Mouse (Mus musculus) T-helper 1 cell (primary cell): Measurements from ENCODE around the gene Cysltr2.

Experiments used
- in situ Hi-C: fragments of 300-600 bp; cut with MboI, MseI; formaldehyde crosslinking; loops from one replicate; pipeline ENCODE4 v1.15.1; 2025; ENCODE audit warnings: high pct_unique_total_duplicates

Gene Cysltr2

GRCm38 (mm10) chr14:73048937-73049336, at the start of gene Cysltr2:
Gene Cysltr2, minus strand, starts transcription at chr14:73049114.
- in situ Hi-C loops, result no loop called here

- in situ Hi-C loops, result loop anchor here (5.0 kb wide), 2 partner anchors 98 to 723 kb away; no protein-coding TSS in a partner anchor
Measured at GRCm38 (mm10) chr14:73094802-73095550, 46.1 kb upstream of the Cysltr2 start.

GRCm38 (mm10) chr14:73092871-73093270, 44.0 kb upstream of the Cysltr2 start:
- in situ Hi-C loops, result no loop called here

GRCm38 (mm10) chr14:73088224-73088623, 39.3 kb upstream of the Cysltr2 start:
- in situ Hi-C loops, result no loop called here

- in situ Hi-C loops, result no loop called here
Measured at GRCm38 (mm10) chr14:73087746-73088145, 38.8 kb upstream of the Cysltr2 start.

- in situ Hi-C loops, result no loop called here
Measured at GRCm38 (mm10) chr14:73087247-73087646, 38.3 kb upstream of the Cysltr2 start.

GRCm38 (mm10) chr14:73086425-73086824, 37.5 kb upstream of the Cysltr2 start:
- in situ Hi-C loops, result no loop called here

- in situ Hi-C loops, result no loop called here
Measured at GRCm38 (mm10) chr14:73083563-73083962, 34.6 kb upstream of the Cysltr2 start.

- in situ Hi-C loops, result no loop called here
Measured at GRCm38 (mm10) chr14:73064460-73064859, 15.5 kb upstream of the Cysltr2 start.

GRCm38 (mm10) chr14:73058755-73059154, 9.8 kb upstream of the Cysltr2 start:
- in situ Hi-C loops, result no loop called here

- in situ Hi-C loops, result no loop called here
Measured at GRCm38 (mm10) chr14:73057764-73058163, 8.8 kb upstream of the Cysltr2 start.

GRCm38 (mm10) chr14:73056813-73057212, 7.9 kb upstream of the Cysltr2 start:
- in situ Hi-C loops, result no loop called here

- in situ Hi-C loops, result no loop called here
Measured at GRCm38 (mm10) chr14:73045199-73045928, 3.5 kb downstream of the Cysltr2 start.

GRCm38 (mm10) chr14:73041689-73042088, 7.2 kb downstream of the Cysltr2 start:
- in situ Hi-C loops, result no loop called here

- in situ Hi-C loops, result no loop called here
Measured at GRCm38 (mm10) chr14:73033290-73033689, 15.6 kb downstream of the Cysltr2 start.

- in situ Hi-C loops, result no loop called here
Measured at GRCm38 (mm10) chr14:73031218-73031617, 17.7 kb downstream of the Cysltr2 start.

GRCm38 (mm10) chr14:73017272-73017671, 31.6 kb downstream of the Cysltr2 start:
- in situ Hi-C loops, result no loop called here

GRCm38 (mm10) chr14:73015386-73015785, 33.5 kb downstream of the Cysltr2 start:
- in situ Hi-C loops, result no loop called here

- in situ Hi-C loops, result no loop called here
Measured at GRCm38 (mm10) chr14:73013723-73014544, 35.0 kb downstream of the Cysltr2 start.

- in situ Hi-C loops, result no loop called here
Measured at GRCm38 (mm10) chr14:73001814-73002213, 47.1 kb downstream of the Cysltr2 start.

- in situ Hi-C loops, result no loop called here
Measured at GRCm38 (mm10) chr14:73000325-73000724, 48.6 kb downstream of the Cysltr2 start.

- in situ Hi-C loops, result loop anchor here (5.0 kb wide), 2 partner anchors 71 to 99 kb away; no protein-coding TSS in a partner anchor
Measured at GRCm38 (mm10) chr14:72998111-72998510, 50.8 kb downstream of the Cysltr2 start.
